Mouse (Mus musculus) cerebellum, adult 2 months (tissue): Measurements from ENCODE around the gene Gstt4.

Experiments used
- CTCF ChIP-seq: fragments of 200-500 bp; IDR thresholded peaks from 2 replicates; pipeline ENCODE4 v1.5.1; 2011; ENCODE audit warnings: low read depth, mild to moderate bottlenecking, control low read depth, low read length, moderate library complexity, borderline replicate concordance; ENCODE audit not compliant: insufficient read depth
- POLR2A ChIP-seq: fragments of 200-500 bp; IDR thresholded peaks from 2 replicates; pipeline ENCODE4 v1.6.1; 2011; ENCODE audit warnings: low read length, control low read depth, borderline replicate concordance; ENCODE audit not compliant: insufficient read depth

DNA sequence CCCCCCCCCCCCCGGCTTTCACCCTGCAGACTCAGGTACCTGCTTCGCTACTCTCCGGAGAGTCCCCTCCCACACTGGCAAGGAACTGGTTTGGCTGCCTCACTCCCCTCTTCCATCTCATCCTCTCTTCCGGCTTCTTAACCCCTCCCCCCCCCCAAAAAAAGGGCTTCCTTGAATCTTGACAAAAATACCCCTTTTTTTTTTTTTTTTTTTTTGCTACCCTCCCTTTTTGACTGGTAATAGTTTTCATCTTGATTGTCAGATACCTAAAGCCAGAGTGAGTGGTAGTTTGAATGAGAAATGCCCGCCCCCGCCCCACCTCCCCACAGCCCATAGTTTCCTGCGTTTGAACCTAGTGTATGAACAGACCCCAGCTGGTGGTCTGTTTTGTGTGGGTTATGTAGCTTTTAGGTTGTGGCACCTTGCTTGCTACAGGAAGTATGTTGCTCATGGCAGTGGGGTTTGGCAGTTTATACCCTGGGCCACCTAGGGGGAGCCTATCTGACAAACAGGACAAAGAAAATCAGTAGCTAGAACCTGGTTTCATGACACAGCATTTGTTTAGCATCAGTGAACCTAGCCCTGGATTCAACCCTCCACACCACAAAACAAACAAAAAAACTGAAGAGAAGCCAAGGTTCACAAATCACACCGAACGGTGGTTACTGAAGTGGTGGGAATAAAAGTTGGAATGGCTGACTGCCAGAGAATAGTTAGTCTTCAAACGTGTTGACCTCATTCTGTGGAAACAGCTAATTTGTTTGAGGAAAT, 13.6 kb upstream of the Gstt4 start:
- TF ChIP-seq POLR2A = no peak
- TF ChIP-seq CTCF = no peak
